Mouse (Mus musculus) myocyte (in vitro differentiated cells): Measurements from ENCODE around the gene Plin3. TPM values are rescaled to one million over a fixed set of nuclear protein-coding genes. Genes with fewer than 3 reads are reported as not detected.

Source experiments
- H3K27me3 ChIP-seq: one replicate; pipeline ENCODE4 v1.6.1; 2011; ENCODE audit not compliant: control insufficient read depth, insufficient read depth, insufficient read length
- H3K36me3 ChIP-seq: one replicate; pipeline ENCODE4 v1.6.1; 2011; ENCODE audit not compliant: control insufficient read depth, insufficient read depth
- H3K4me2 ChIP-seq: one replicate; pipeline ENCODE4 v1.6.1; 2011; ENCODE audit warnings: low read depth, control low read depth
- H3K4me3 ChIP-seq: one replicate; pipeline ENCODE4 v1.5.1; 2011; ENCODE audit warnings: mild to moderate bottlenecking, control low read depth, moderate library complexity
- H3K79me2 ChIP-seq: one replicate; pipeline ENCODE4 v1.6.1; 2011; ENCODE audit not compliant: control insufficient read depth, insufficient read depth
- H3ac ChIP-seq: one replicate; pipeline ENCODE4 v1.6.1; 2011; ENCODE audit not compliant: control insufficient read depth, insufficient read length
- CEBPB ChIP-seq: IDR thresholded peaks from 2 replicates; pipeline ENCODE4 v1.6.1; 2011; ENCODE audit warnings: mild to moderate bottlenecking, moderate library complexity; ENCODE audit not compliant: poor library complexity, insufficient read depth, severe bottlenecking
- E2F4 ChIP-seq: IDR thresholded peaks from one replicate; pipeline ENCODE4 v1.6.1; 2011; ENCODE audit warnings: mild to moderate bottlenecking, control low read depth, moderate library complexity; ENCODE audit not compliant: insufficient read depth
- MAX ChIP-seq: IDR thresholded peaks from one replicate; pipeline ENCODE4 v1.6.1; 2011; ENCODE audit warnings: low read depth, mild to moderate bottlenecking, control low read depth
- MYOD1 ChIP-seq, 3 experiments: IDR thresholded peaks; one replicate each; pipeline ENCODE4 v1.6.1; 2011; ENCODE audit warnings: control low read depth in 2 of 3, low read depth in 2 of 3, mild to moderate bottlenecking in 2 of 3, moderate library complexity in 1 of 3; ENCODE audit not compliant: insufficient read length in 2 of 3, control insufficient read depth in 1 of 3
- MYOG ChIP-seq, 3 experiments: IDR thresholded peaks; one replicate each; pipeline ENCODE4 v1.6.1; 2011; ENCODE audit warnings: control low read depth in 2 of 3, low read depth in 2 of 3, mild to moderate bottlenecking in 2 of 3; ENCODE audit not compliant: insufficient read length in 2 of 3, control insufficient read depth in 1 of 3, insufficient read depth in 1 of 3
- POLR2A ChIP-seq: IDR thresholded peaks from one replicate; pipeline ENCODE4 v1.6.1; 2011; ENCODE audit warnings: low read depth, mild to moderate bottlenecking, control low read depth, moderate library complexity; ENCODE audit not compliant: insufficient read length
- POLR2AphosphoS2 ChIP-seq: IDR thresholded peaks from one replicate; pipeline ENCODE4 v1.6.1; 2011; ENCODE audit warnings: low read depth, control low read depth; ENCODE audit not compliant: insufficient read length
- REST ChIP-seq: IDR thresholded peaks from one replicate; pipeline ENCODE4 v1.6.1; 2011; ENCODE audit warnings: mild to moderate bottlenecking, control low read depth, moderate library complexity; ENCODE audit not compliant: insufficient read depth, insufficient read length
- SRF ChIP-seq: IDR thresholded peaks from one replicate; pipeline ENCODE4 v1.6.1; 2011; ENCODE audit warnings: low read depth; ENCODE audit not compliant: control insufficient read depth, insufficient read length
- TCF12 ChIP-seq: IDR thresholded peaks from one replicate; pipeline ENCODE4 v1.6.1; 2011; ENCODE audit warnings: mild to moderate bottlenecking, control low read depth; ENCODE audit not compliant: poor library complexity, insufficient read depth, severe bottlenecking
- TCF3 ChIP-seq: IDR thresholded peaks from one replicate; pipeline ENCODE4 v1.6.1; 2011; ENCODE audit warnings: low read depth, control low read depth; ENCODE audit not compliant: insufficient read length
- USF1 ChIP-seq: IDR thresholded peaks from one replicate; pipeline ENCODE4 v1.6.1; 2011; ENCODE audit warnings: low read depth, mild to moderate bottlenecking, control low read depth, moderate library complexity
- polyA plus RNA-seq: library from polyadenylated mRNA; unstranded; fragments of >200 nt; fragmentation: generic; extraction: Trizol; gene quantifications from one replicate; pipeline ENCODE4 v1.2.1, GENCODE M21; 2012; ENCODE audit warnings: missing spikeins

The Plin3 gene
- polyA plus RNA-seq, 1 experiment = 44.8 TPM

- Histone ChIP-seq H3K79me2 (no peaks in the 10 kb centered on the region), H3K4me2 (no peak overlapping the region)
Measured at GRCm38 (mm10) chr17:56251136-56251829, 41.4 kb downstream of the Plin3 start.

GRCm38 (mm10) chr17:56245608-56246007 lies 47.1 kb downstream of the Plin3 start:
- Histone ChIP-seq H3ac (no peak overlapping the region), H3K79me2 (no peaks in the 10 kb centered on the region), H3K4me2 (no peak overlapping the region), H3K27me3 (peaks cover 22% of the 10 kb centered on the region), H3K36me3 (no peaks in the 10 kb centered on the region), H3K4me3 (no peak overlapping the region)
- TF ChIP-seq MYOD1 (IDR thresholded peaks at IDR 0.05; ENCODE audit: control insufficient read depth in 1 of 3, insufficient read length in 2 of 3, low read depth in 2 of 3) (no peak), USF1 (no peak), TCF3 (no peak), POLR2A (no peak), MAX (no peak)

More at GRCm38 (mm10) chr17:56251136-56251829, 41.4 kb downstream of the Plin3 start:
- Histone ChIP-seq H3K27me3 (peaks cover 22% of the 10 kb centered on the region), H3K36me3 (no peaks in the 10 kb centered on the region), H3K4me3 (no peak overlapping the region), H3ac (no peak overlapping the region)
- TF ChIP-seq REST = no peak
- no peak for TF ChIP-seq POLR2A

GRCm38 (mm10) chr17:56241541-56242401 lies 50.9 kb downstream of the Plin3 start:
- Histone ChIP-seq H3ac (no peak overlapping the region), H3K4me3 (no peak overlapping the region), H3K4me2 (no peak overlapping the region), H3K79me2 (no peaks in the 10 kb centered on the region), H3K36me3 (no peaks in the 10 kb centered on the region), H3K27me3 (no peaks in the 10 kb centered on the region)
- TF ChIP-seq MYOD1 (IDR thresholded peaks at IDR 0.05; ENCODE audit: control insufficient read depth in 1 of 3, insufficient read length in 2 of 3, low read depth in 2 of 3) = no peak
- TF ChIP-seq CEBPB = no peak
- peak in 1 of 3 experiments; percentile 38 for TF ChIP-seq MYOG (IDR thresholded peaks at IDR 0.05; ENCODE audit: control insufficient read depth in 1 of 3, insufficient read depth in 1 of 3, insufficient read length in 2 of 3, low read depth in 2 of 3)
- TF ChIP-seq TCF3 = no peak
- no peak for TF ChIP-seq E2F4
- TF ChIP-seq MAX = peak; percentile 85
- TF ChIP-seq SRF = no peak
- peak; percentile 99 for TF ChIP-seq REST
- TF ChIP-seq POLR2AphosphoS2 = no peak

- Histone ChIP-seq H3ac (no peak overlapping the region), H3K79me2 (no peaks in the 10 kb centered on the region), H3K4me3 (no peak overlapping the region), H3K4me2 (no peak overlapping the region), H3K36me3 (no peaks in the 10 kb centered on the region), H3K27me3 (peaks cover 36% of the 10 kb centered on the region)
- no peak for TF ChIP-seq MYOD1 (IDR thresholded peaks at IDR 0.05; ENCODE audit: control insufficient read depth in 1 of 3, insufficient read length in 2 of 3, low read depth in 2 of 3)
- no peak for TF ChIP-seq REST
Measured at GRCm38 (mm10) chr17:56233818-56234469, 58.7 kb downstream of the Plin3 start.

- TF ChIP-seq POLR2AphosphoS2 = no peak
- no peak for TF ChIP-seq USF1
- TF ChIP-seq MYOG (IDR thresholded peaks at IDR 0.05; ENCODE audit: control insufficient read depth in 1 of 3, insufficient read depth in 1 of 3, insufficient read length in 2 of 3, low read depth in 2 of 3) = no peak
- no peak for TF ChIP-seq TCF3
- TF ChIP-seq SRF = no peak
- no peak for TF ChIP-seq MAX
- no peak for TF ChIP-seq TCF12
- TF ChIP-seq E2F4 = no peak
- TF ChIP-seq CEBPB = no peak
- no peak for TF ChIP-seq REST
- H3K36me3 ChIP-seq = no peaks in the 10 kb centered on the region
- no peak overlapping the region for H3K4me2 ChIP-seq
- H3K4me3 ChIP-seq = no peak overlapping the region
- peaks cover 39% of the 10 kb centered on the region for H3K27me3 ChIP-seq
- no peaks in the 10 kb centered on the region for H3K79me2 ChIP-seq
- H3ac ChIP-seq = no peak overlapping the region
Measured at GRCm38 (mm10) chr17:56233389-56233788, 59.3 kb downstream of the Plin3 start.
